Mouse (Mus musculus) activated CD4-positive, CD25-positive, alpha-beta regulatory T cell, adult 4 months (primary cell): ENCODE measurements around the gene Syngr3. TPM values are rescaled to one million over a fixed set of nuclear protein-coding genes. Genes with fewer than 3 reads are reported as not detected.
A peak's percentile ranks its signal among the peaks of the same experiment; 100 is the strongest.
"Not testable (repeated sequence)": the region's sequence is repeated elsewhere in the genome, so short reads cannot be mapped to it uniquely, and the experiment has no call there.

Experiments
- ATAC-seq: one replicate; pipeline ENCODE4 v1.8.0; 2017
- polyA plus RNA-seq, 2 experiments: library from polyadenylated mRNA; unstranded; fragments of 100-300 nt; shearing (Covaris generic); gene quantifications; one replicate each; pipeline ENCODE4 v1.2.1; 2017

The Syngr3 gene
- polyA plus RNA-seq, 2 experiments from 2014 or later: 0.43 to 1.2 TPM

DNA sequence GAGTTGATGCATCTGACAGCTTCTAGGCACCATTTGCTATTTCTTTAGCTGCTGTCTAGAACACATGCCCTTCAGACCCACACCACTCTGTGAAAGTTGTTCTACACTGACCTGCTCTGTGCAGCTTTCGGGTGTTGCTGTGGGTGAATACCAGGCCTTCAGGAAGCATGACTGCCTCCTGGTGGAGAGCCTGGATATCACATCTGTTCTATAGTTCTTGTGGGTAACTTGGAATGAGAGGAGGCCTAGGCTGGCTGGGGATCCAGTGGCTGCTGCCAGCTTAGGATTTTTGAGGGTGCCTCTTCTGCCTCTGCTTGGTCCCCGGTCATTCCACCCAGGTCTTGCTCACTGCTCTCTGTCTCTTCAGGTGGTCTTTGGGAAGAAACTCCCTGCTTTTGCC is 13.6 kb downstream of the Syngr3 start:
- peak; percentile 69 for ATAC-seq

DNA sequence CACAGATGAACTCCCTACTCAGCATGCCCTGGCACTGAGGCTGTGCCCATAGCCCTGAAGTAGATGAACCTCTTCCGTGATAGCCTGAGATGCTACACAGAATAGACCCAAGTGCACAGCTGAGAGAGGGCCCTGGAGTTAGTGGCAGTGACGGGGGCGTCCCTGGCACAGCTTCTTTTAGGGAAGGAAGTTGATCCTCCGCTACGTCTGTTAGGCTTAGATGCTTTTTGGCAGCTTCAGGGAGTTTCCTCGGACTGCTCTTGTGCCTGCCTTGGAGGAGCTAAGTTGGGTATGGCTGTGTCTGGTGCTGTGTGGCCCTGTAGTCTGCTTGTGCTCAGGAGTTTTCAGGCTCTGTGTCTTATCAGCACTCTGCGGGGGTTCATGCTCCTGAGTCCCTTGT is 15.5 kb downstream of the Syngr3 start:
- ATAC-seq: no peak

DNA sequence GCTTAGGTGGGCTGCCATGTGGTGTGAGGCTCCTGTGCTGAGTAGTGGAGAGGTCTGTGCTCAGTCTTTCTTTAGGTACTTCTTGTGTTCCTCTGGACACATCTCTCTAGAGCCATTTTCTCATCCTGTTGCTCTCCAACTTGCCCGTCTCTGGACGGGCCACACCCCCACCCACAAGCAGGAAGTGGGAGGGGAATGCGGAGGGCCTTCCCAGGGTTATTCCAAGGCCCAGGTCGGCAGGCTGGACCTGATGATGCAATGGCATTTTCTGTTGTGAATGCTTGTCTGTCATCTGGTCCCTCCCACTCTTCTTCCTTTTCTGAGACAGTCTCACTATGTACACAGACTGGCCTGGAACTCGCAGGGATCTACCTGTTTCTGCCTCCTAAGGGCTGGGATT is 17.6 kb downstream of the Syngr3 start:
- ATAC-seq: no peak

DNA sequence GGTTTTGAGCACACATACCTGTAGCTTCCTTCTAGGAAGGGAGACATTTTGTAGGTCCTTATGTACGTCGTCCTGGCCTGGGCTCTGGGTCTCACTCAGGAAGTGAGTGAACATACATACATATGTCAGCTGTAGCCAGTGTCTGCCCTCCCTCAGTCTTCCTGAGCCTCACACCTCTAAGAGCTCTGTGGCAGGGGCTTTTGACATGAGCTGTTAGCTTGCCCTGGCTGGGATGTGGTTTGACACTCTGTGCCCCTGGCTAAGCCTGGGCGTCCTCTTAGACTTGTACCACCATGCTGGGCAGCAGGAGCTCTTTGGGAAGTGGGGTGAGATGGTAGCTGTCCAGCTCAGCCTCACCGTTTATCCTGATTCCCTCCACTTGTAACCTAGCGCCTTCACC is 18.4 kb downstream of the Syngr3 start:
- ATAC-seq: no peak

DNA sequence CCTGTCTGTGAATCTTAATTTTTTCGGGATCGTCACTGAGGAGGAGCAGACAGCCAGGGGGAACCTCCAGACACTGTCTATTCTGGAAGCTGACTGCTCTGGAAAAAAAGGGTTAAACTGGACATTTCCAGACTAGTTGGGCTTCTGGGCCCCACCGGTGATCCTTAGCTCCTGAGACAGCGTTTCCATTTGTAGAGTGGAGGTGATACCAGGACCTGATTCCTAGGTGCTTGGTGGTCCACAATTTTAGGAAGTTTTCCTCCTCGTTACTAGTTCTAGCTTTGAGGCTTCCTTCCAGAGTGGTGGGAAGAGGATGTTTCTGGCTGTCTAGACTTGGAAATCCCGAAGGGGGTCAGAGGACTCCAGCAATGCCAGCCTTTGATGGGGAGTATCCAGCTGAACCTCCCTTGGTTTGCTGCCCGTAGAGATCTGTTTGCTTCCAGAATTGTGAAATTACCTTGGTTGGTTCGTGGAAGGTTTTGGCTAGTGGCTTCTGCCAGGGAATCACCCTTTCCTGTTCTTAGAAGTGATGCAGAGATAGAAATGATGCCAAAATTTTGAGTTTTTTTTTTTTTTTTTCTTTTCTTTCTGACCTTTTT is 19.4 kb downstream of the Syngr3 start:
- no peak for ATAC-seq

DNA sequence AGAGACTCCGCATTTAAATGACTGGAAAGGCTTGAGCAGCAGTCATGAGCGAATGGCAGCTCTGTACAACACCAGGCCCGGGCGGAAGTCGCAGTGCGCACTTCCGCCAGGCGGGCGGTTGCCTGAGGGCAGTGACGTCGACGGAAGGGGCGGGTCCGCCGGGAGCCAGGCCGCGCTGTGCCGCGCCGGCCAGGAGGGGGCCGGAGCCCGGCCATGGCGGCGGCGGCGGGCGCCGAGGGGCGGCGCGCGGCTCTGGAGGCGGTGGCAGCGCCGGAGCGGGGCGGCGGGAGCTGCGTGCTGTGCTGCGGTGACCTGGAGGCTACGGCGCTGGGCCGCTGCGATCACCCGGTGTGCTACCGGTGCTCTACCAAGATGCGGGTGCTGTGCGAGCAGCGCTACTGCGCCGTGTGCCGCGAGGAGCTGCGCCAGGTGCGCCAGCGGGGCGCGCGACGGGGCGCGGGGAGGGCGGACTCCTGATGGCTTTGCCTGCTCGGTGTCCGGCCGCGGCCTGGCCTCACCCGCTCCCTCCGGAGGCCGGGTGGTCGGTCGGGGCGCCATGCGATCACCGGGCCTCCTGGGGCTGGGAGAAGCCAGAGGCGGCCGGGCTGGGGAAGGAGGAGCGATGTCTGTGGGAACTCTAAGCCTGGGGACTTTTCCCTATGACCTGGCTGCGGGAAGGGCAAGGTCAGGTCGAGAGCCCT is 20.1 kb downstream of the Syngr3 start, which contains the start of gene Zfp598:
Zfp598 (plus strand) TSS at position 143 of the 701 bp plus-strand sequence.
- peak; percentile 99 for ATAC-seq

DNA sequence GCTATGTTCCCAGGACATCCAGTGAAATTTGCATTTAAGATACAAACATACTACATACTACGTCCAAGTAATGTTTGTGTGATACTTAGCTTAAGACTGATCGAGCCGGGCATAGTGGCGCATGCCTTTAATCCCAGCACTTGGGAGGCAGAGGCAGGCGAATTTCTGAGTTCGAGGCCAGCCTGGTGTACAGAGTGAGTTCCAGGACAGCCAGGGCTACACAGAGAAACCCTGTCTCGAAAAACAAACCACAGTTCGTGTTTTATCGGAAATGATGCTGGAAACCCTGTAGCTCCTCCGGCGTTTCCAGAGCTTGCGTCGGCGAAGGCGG is 20.6 kb downstream of the Syngr3 start:
- ATAC-seq: not testable (repeated sequence)

DNA sequence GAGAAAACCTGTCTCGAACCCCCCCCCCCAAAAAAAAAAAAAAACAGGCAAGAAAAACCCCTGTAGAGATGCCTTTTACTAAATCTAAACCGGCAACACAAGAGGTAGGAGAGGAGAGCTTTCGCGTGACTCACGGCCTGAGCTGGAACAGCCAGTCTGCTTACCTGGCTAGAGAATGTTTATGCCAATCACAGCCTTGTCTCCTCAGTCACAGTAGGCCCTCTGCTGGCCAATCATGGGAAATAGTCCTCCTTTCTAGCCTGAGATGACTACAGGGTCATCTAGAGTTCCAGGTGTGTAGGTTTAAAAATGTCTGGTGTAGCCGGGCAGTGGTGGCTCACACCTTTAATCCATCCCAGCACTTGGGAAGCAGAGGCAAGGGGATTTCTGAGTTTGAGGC is 22.3 kb downstream of the Syngr3 start:
- no peak for ATAC-seq

DNA sequence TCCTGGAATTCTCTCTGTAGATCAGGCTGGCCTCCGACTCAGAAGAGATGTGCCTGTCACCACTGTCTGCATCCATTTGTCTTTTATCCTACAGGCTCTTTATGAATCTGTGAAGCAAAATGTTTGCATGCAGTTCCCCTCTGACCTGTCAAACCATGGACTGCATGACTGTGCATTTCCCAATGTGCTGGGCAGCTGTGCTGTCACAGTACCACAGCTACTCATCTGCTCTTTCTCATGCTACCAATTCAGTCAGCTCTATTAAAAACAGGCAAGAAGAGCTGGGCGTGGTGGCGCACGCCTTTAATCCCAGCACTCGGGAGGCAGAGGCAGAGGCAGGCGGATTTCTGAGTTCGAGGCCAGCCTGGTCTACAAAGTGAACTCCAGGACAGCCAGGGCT is 22.7 kb downstream of the Syngr3 start:
- ATAC-seq: not testable (repeated sequence)

DNA sequence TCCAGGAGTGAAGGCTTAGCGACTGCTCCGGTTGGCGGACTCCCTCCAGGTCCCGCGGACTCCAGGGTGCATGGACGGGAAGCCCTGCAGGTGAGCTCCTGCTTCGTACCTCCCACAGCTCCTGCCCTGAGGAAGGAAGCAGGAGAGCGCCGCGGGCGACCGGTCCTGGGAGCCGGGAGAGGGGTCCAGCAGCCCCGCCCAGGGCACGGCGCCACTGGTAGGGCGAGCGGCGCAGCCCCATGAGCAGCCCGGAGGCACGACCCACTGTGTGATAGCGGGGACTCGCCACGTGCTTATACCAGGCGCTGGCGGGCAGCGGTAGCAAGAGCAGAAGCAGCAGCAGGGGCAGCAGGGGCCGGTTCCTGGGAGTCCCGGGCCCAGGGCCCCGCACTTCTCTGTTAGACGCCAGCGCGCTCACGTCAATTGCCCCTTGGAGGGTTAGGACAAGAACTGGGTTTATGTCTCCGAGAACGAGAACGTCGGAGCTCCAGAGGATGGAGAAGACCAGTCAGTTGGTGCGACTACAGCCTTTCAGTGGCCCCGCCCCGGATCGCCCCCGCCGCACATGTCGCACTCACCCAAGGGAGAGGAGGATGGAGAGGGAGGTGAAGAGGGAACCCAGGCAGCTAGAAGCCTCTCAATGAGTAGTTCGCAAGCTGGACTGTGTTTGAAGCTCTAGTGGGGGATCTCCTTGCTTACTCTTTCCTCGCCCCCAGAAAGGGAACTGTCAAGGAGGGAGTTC is 31.6 kb downstream of the Syngr3 start, which contains the start of gene Npw:
Npw (minus strand) TSS at position 441 of the 742 bp plus-strand sequence.
- no peak for ATAC-seq

DNA sequence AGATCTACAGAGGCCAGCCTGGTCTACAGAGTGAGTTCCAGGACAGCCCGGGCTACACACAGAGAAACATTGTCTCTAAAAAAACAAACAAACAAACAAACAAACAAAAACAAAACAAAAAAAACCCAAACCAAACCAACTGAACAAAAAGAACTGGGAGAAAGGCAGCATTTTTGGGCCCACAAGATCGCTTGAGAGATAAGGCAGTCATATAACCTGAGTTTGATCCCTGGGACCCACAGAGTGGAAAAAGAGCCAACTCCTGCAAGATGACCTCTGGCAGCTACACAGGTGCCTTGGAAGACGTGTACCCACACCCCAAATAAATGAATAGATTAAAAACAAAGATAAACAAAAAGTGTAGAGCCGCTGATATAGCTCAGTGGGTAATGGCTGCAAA is 34.8 kb downstream of the Syngr3 start:
- no peak for ATAC-seq

DNA sequence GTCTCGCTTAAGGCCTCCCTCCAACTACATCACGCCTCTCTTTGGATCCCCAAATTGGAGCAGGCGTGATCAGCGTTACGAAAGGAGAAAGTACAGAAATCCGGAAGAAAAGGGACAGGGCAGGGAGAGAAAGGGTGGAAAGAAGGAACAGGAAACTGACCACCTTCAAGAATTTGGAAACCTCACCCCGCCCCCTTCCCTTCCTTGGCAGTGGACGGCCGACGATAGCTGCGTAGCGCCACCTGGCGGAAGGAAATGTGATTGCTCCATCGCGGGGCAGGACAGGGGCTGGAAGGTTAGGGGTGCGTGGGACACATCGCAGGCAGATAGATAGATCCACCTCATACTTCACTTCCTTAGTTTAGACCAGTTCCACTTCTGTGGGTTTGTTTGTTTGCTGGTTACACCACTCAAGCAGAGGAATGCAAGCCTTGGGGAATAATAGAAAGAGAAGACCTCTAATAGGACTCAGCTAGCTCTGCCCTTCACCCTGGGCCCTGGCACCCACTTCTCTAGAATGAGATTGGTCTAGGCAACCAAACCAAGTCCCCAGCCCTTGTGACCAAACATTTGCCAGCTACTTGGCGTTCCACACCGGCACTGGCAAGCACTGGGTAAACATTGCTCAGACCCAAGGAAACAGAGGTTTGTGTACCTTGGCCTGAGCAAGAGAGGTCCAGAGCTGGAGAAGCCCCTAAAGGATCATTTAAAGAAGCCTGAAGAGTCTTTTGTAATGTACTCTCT is 35.6 kb downstream of the Syngr3 start:
- no peak for ATAC-seq

DNA sequence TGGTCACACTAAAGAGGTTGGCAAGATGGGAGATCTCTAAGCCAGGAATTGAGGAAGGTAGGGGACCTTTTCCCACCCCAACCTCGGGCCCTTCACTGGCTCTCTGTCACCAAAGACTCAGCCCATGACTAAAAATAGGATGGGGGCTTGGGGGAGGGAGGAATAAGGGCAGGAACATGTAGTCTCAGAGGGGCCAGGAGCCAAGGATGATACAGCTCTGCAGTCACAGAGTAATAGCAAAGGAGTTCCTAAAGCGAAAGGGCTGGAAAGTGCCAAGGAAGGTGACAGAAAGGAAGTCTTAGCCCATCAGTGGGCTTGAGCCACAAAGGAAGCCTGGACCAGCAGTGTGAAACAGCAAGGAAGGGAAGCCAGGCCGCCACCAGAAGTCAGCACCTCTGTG is 37.9 kb downstream of the Syngr3 start:
- ATAC-seq: no peak

DNA sequence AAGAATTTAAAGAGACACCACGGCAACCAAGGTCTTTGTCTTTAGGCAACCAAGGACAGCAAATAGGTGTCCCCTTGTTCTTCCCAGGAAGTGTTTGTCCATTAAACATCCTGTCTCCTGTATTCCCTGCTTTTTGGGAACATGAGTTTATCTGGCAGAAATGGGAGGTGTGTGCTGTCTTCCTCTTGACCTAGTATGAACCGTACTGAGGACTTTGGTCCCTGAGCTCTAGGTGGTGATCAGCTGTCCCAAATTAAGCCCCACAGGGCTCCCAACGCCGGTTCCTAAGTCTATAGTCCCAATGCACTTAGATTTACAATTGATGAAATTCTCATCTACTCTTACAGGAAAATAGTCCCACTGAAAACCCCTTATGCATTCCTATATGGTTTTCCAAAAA is 39.0 kb downstream of the Syngr3 start:
- no peak for ATAC-seq

DNA sequence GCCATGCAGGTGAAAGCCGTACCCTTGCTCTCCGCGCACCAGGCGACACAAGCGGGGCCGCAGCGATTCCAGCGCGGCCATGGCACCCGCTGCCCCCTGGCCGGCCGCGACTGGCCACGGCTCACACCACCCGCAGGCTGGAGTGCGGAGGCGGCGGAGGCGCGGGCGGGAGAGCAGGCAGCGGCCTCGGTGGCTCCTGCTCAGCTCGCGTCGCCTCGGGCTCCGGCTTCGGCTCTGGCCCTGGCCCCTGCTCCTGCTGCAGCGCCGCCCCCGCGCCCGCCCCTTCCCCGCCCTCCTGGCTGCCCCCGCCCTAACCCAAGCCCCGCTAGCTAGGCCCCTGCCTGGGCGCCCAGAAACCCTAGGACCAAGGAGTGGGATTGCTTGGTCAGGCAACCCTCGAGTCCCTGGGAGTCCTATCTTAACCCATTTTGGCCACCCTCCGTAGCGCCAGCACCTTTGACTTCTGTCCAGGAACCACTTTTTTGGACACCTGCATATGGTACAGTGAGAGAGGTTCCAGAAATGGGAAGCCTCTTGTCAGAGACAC is 39.6 kb downstream of the Syngr3 start, which contains the start of gene Slc9a3r2:
Slc9a3r2 (minus strand) TSS at position 258 of the 547 bp plus-strand sequence.
- ATAC-seq: no peak

DNA sequence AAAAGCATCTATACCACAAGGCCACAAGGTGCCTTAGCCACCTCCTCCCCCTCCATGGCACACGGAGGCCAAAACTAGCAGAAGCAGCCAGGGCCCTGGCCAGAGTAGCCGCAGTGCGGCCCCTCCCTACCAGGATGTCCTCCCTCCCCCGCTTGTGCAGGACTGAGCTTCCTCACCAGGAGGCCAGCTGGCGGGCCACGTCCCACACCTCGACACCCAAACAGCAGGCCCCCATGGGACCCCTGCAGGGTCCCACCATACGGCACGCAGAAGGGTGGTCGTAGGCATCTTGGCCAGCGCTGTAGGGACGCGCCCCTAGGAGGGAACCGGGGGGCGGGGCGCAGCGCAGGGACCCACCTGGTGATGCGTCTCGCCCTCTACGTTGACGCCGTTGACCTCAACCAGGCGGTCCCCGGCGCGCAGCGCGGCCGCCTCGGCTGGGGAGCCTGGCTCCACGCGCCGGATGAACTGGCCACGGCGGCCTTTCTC is 40.1 kb downstream of the Syngr3 start:
- no peak for ATAC-seq

DNA sequence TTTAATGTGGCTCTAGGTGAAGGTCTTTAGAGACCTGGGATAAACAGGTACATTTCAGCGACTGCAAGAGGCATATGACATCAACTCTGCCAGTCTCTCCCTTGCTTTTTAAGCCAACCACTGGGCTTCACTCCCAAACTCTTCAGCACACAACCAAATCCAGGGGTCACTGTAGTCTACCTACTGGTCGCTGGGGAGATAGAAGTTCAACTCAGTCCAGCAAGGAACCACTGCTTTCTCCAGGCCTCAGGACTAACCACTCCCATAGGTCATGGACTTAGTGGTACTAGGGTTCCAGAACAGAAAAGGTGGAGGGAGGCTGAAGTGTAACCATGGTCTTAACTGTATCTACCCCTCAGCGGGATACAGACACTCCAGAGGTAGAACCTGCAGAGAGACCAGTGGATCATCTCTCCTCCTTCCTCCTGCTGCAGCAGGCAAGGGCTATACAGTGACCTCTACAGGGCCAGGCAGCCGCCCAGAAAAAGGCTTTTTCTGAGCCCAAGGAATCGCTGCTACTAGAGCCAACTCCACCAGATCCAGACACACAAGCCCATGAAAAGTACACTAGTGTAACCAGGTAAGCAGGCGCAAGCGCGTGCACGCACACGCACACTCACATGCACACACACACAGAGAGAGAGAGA is 40.9 kb downstream of the Syngr3 start:
- ATAC-seq: no peak

DNA sequence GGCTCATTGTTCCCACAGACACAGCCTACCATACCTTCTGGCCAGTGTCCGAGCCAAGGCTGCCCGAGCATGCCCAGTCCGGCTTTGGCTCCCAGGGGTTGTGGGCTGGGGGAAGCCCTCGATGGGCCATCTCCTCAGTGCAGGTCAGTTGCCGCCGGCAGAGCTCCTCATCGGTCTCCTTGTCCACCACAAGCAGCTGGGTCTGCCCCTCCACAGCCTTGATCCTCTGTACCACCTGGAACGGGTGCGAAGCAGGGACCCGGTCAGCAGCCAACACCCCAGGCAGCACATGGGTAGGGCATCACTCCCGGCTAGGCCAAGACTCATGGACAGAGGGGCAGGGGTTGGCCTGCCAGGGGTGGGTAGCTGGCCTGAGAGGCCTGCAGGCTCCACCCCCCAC is 42.3 kb downstream of the Syngr3 start:
- ATAC-seq: no peak

DNA sequence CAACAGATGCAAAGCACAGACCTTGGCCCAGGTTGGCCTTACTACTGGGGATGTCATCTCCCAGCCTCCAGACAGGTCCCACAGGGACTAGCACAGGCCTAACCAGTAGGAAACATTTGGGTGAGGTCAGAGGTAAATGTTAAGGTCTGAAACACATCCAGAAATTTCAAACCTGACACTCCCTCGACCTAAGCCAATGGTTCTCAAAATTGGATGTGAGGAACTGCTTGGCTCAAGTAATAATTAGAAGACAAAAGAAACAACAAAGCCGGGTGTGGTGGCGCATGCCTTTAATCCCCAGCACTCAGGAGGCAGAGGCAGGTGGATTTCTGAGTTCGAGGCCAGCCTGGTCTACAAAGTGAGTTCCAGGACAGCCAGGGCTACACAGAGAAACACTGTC is 43.4 kb downstream of the Syngr3 start:
- no peak for ATAC-seq

DNA sequence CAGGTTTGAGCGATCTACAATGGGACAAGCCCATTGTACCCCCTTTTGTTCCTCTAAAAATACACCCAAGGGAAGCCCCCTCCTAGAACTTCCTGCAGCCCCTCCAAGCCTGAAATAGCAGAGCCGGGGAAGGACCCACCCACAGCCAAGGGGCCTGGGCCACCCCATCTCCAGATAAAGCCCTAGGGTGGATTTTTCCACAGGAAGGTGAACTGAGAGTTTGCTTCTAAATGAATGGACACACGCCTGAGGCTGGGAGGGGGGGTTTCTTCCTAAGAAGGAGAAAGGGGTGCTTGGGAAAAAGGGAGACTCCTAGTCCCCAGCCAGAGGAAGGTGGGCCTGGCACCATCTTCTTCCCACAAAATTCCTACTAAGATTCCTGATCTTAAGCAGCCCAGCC is 43.8 kb downstream of the Syngr3 start:
- no peak for ATAC-seq

DNA sequence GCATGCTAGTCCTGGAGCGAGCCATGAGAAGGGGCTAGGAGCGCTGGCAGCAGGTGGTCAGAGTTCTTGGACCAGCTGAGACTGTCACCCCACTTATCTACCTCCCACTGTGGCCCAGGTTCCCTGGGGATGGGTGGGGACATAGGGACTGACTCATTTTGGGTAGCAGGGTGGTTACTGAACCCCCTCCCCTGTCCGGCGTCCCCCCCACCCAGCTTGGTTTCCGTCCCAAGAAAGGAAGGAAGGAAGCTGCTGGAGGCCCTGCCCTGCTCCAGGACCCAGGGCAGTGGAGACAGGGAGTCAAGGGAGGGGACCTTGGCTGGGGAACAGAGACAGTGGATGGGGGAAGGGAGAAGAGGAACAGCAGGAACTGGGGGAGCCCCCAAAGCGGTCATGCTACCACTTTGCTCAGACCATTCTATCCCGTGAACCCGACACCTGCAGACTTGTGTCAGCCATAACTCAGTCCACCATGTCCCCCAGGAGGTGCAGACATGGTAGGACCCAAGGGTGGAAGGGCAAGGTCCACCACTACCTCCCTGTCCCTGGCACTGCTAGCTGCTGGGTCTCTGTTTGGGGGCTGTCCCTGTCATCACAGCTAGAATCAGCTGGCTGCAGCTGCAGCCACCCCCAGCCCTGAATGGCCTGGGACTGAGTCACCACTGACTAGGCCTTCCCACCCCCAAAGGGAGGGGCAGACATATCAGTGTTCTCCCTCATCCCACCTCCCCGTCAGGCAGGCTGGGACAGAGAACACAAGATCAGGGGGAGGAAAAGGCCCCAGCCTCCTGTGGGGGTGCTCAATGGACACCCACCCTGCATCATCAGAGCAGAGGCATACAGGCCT is 44.7 kb downstream of the Syngr3 start:
- ATAC-seq: no peak
